Mouse (Mus musculus) olfactory bulb, adult 2 months (tissue): ENCODE results near the gene Fam69a. TPM values are rescaled to one million over a fixed set of nuclear protein-coding genes. Genes with fewer than 3 reads are reported as not detected.
"Not testable (repeated sequence)": the region's sequence is repeated elsewhere in the genome, so short reads cannot be mapped to it uniquely, and the experiment has no call there.

Experiments used
- H3K27ac ChIP-seq: fragments of 200-500 bp; 2 replicates; pipeline ENCODE4 v1.5.1; 2012; ENCODE audit warnings: low read depth, low read length; ENCODE audit not compliant: insufficient read depth
- H3K4me1 ChIP-seq: fragments of 200-500 bp; 2 replicates; pipeline ENCODE4 v1.6.1; 2012; ENCODE audit warnings: low read length; ENCODE audit not compliant: control insufficient read depth, insufficient read depth
- H3K4me3 ChIP-seq: fragments of 200-500 bp; 2 replicates; pipeline ENCODE4 v1.5.1; 2012; ENCODE audit warnings: mild to moderate bottlenecking, low read depth, low read length, moderate library complexity; ENCODE audit not compliant: insufficient read depth
- CTCF ChIP-seq: fragments of 200-500 bp; IDR thresholded peaks from 2 replicates; pipeline ENCODE4 v1.5.1; 2012; ENCODE audit warnings: low read depth, mild to moderate bottlenecking, low read length, moderate library complexity; ENCODE audit not compliant: insufficient read depth
- POLR2A ChIP-seq: fragments of 200-500 bp; IDR thresholded peaks from 2 replicates; pipeline ENCODE4 v1.6.1; 2012; ENCODE audit warnings: mild to moderate bottlenecking, low read depth, low read length, moderate library complexity; ENCODE audit not compliant: insufficient read depth
- WGBS: fragments of 180-500 bp; shearing (Covaris S2); methylation state at CpG from one replicate; pipeline ENCODE4 v1.1.7; 2018; 5-methylcytosine and 5-hydroxymethylcytosine counted together
- polyA plus RNA-seq: library from polyadenylated mRNA; stranded (reverse); fragments of >200 nt; gene quantifications from 2 replicates; pipeline ENCODE4 v1.2.4, GENCODE M21; 2012; ENCODE audit warnings: low replicate concordance; ENCODE audit not compliant: missing spikeins, insufficient read depth, insufficient read length

Gene Fam69a
- polyA plus RNA-seq, 1 experiment, result not detected

DNA sequence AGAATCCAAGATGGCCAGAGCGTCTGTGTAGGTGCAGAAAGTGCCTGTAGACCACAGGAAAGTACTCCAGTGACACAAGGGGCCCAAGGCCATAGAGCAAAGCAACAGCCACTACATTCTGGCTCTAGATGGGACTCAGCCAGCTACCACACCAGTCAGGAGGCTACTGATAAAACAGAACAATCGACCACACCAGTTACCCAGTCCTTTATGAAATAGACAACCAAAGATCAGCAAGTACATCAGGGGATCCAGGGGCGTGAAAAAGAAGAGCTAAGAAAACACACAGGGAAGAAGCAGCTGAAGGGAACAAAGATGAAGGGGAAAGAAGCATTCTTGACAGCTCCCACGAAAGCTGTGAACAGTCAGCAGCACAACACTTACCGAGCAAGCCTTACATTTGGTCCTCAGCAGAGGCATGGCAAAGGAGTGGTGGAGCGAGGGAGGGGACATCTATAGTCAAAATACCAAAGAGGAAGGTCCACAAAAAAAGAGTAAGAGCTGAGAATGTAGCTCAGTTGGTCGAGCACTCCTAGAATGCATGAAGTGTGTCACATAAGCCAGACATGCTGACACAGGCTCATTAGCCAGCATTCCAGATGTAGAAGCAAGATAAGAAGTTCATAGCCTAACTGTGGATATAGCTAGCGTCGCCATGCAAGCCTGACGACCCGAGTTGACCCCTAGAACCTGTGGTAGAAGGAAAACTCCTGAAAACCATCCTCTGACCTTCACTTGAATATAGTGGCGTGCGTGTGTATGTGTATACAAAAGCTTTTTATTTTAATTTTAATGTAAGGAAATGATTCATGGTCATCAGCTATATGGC is 14.2 kb downstream of the Fam69a start:
- TF ChIP-seq POLR2A (no peak), CTCF (no peak)
- H3K4me1 ChIP-seq, result peaks cover 3% of the 10 kb centered on the region; the same call in 1 of the 2 replicates
- no peak overlapping the region for H3K27ac ChIP-seq
- WGBS, result 90% methylated on average over 13 of the region's 13 CpGs
- H3K4me3 ChIP-seq, result no peak overlapping the region

DNA sequence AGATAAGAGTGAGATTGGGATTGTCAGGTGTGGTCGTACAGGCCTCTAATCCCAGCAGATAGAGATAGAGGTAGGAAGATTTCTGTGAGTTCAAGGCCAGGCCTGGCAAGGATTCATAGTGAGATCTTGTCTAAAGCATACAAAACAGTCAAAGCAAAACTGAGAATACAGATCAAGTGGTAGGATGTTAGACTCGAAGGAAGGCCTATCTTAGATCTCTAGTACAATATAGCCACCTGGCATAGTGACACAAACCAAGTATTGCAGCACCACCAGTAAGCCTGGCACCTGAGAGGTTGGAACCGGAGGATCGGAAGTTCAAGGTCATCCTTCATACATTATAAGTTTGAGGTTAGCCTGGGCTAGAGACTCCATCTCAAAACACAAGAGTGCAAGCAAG is 15.8 kb downstream of the Fam69a start:
- no peak overlapping the region for H3K4me3 ChIP-seq
- WGBS, result 93% methylated on average over 4 of the region's 4 CpGs
- no peak for TF ChIP-seq POLR2A
- no peak for TF ChIP-seq CTCF
- H3K27ac ChIP-seq, result no peak overlapping the region
- peaks cover 3% of the 10 kb centered on the region; the same call in 1 of the 2 replicates for H3K4me1 ChIP-seq

DNA sequence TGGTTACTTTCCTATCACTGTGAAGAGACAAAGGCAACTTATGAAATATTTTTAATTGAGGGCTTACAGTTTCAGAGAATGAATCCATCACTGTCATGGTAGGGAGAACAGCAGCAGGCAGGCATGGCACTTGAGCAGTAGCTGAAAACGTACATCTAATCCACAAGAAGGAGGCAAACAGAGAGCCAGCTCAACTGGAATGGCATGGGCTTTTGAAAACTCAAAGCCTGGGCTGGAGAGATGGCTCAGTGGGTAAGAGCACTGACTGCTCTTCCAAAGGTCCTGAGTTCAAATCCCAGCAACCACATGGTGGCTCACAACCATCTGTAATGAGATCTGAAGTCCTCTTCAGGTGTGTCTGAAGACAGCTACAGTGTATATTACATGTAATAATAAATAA is 17.1 kb downstream of the Fam69a start:
- H3K4me3 ChIP-seq, H3K4me1 ChIP-seq, H3K27ac ChIP-seq: not testable (repeated sequence)
- WGBS, result 83% methylated on average over 1 of the region's 1 CpGs

DNA sequence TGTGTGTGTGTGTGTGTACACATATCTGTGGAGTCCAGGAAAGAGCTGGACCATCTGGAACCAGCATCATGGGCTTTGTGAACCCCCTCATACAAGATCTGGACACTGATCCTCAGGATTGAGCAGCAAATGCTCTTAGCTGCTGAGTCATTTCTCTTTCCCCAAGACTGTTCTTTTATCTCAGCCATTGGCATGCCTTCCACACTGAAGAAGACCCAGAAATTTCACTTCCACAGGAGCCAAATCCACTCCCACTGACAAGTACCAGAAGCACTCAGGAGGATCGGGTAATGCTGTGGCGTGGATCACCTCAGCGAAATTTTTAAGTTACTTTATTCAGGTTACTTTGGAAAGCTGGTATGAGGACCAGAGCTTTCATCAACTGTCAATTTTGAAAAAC is 18.8 kb downstream of the Fam69a start:
- Histone ChIP-seq H3K4me1 (no peaks in the 10 kb centered on the region; the same call in 1 of the 2 replicates), H3K4me3 (no peak overlapping the region), H3K27ac (no peak overlapping the region)
- WGBS, result 79% methylated on average over 3 of the region's 3 CpGs
- TF ChIP-seq POLR2A, result no peak

DNA sequence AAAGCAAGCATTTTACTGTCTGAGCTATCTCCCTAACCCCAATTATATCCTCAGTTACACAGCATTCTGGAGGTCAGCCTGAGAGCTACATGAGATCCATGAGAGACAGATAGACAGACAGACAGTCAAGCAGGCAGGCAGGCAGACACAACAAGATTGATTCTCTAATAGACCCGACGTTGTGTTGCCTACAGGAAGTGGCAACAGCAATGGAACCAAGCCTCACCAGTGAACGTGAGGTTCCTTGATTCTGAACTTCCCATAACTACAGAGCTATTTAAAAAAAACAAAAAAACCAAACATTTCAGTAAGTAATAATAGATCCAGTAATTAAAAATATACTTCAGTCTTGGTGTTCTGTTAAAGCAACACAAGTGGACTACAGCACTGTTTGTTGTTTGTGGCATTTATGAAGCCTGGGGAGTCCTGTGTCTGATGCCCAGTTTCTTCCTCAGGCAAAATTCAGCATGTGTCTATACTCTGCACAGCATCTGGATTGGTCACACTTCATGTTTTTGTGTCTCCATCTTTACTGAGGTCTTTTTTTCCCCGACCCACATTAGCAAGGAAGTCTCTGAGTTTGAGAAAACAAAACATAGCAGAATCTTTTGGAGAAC is 19.9 kb downstream of the Fam69a start:
- 65% methylated on average over 4 of the region's 4 CpGs for WGBS
- Histone ChIP-seq H3K4me1 (no peaks in the 10 kb centered on the region; the same call in 1 of the 2 replicates), H3K27ac (no peak overlapping the region), H3K4me3 (no peak overlapping the region)
- TF ChIP-seq POLR2A, result no peak

DNA sequence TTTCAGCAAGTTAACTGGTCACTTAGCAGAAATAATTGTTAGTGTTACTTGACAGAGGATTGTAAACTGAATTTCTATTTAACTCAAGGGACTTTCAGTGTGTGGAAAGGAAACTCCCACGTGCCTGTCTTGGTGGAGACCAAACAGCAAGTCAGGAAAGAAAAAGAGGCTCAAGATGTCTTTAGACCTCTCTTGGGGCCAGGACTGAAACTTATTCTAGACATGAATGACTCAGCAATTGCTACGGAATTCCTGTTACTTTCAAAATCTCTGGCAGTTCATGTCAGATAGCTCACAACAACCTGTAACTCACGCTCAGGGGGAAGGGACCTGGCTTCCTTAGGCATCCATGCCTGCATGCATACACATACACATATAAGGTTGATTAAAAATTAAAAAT is 20.7 kb downstream of the Fam69a start:
- H3K27ac ChIP-seq, result no peak overlapping the region
- TF ChIP-seq POLR2A, result no peak
- no peak for TF ChIP-seq CTCF
- no peak overlapping the region for H3K4me3 ChIP-seq
- peaks cover 3% of the 10 kb centered on the region; the same call in 1 of the 2 replicates for H3K4me1 ChIP-seq
- WGBS, result 77% methylated on average over 3 of the region's 3 CpGs

DNA sequence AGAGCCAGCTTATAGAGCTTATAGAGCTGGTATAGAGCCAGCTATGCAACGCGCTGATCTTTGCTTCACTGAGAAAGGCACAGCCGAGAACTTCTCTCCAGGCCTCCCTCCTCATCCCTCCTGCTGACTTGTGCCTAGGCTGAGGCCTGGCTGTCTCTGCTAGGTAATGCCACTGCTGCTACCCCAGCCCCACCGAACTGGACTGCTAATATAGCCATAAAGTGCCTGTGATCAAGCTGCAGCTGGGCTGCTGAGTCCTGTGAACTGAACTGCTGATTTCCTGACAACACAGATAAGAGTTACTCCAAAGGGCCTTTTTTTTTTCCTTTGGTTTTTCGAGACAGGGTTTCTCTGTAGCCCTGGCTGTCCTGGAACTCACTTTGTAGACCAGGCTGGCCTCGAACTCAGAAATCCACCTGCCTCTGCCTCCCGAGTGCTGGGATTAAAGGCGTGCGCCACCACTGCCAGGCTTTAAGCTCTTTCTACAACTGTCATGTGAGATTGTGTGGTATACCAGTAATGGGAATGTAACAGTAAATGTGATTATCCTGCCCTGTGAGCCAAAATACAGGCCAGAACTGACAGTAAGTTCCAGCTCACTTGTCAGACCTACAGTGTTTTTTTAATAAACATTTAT is 21.4 kb downstream of the Fam69a start:
- 88% methylated on average over 9 of the region's 9 CpGs for WGBS
- TF ChIP-seq CTCF, result no peak
- no peak for TF ChIP-seq POLR2A
- Histone ChIP-seq H3K4me3 (no peak overlapping the region), H3K27ac (no peak overlapping the region), H3K4me1 (peaks cover 3% of the 10 kb centered on the region; the same call in 1 of the 2 replicates)

DNA sequence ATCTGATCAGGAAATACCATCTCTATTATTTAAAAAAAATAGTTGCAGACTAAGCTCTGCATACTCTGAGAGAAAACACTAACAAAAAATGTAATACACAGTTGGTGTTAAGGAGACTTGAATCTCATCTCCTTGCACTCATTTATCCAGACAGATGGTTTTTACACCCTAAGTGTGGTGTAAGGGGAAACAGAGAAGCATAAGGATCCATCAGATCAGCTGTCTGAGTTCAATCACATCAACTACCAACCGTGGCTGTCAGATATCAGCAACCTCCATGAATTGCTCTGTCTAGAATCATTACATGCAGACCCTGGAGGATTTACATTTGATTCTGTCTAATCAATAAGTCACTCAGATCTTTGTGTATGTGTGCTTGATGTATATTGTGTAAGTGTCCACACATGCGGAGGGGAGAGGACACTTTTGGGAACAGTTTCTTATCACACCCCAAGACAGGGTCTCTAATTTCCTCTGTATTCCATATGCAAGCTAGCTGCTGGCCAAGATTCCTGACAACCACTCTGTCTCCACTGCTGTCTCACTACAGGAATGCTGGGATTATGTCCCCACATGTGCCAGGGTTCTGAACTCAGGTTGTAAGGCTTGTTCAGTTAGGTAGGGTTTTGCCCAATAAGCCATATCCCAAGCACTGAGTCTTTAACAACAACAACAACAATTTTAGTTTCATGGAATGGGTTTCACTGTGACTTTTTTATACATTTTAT is 22.7 kb downstream of the Fam69a start:
- WGBS, result 89% methylated on average over 2 of the region's 2 CpGs
- H3K4me1 ChIP-seq, result peaks cover 3% of the 10 kb centered on the region; the same call in 1 of the 2 replicates
- H3K4me3 ChIP-seq, result no peak overlapping the region
- no peak for TF ChIP-seq POLR2A
- TF ChIP-seq CTCF, result no peak
- H3K27ac ChIP-seq, result no peak overlapping the region
